Mouse (Mus musculus) heart, adult 9 months (tissue): ENCODE results near the gene Cux2.

Experiments used
- DNase-seq, 2 experiments: peaks; one replicate each; pipeline ENCODE4 v3.0.0; 2022; ENCODE audit warnings: low spot score in 2 of 2

The Cux2 gene

GRCm38 (mm10) chr5:121962974-121963373 is 86.9 kb downstream of the Cux2 start:
- no peak for DNase-seq

- DNase-seq = no peak
These were observed 87.5 kb downstream of the Cux2 start for GRCm38 (mm10) chr5:121962359-121962758.

- no peak for DNase-seq
These were observed 88.6 kb downstream of the Cux2 start for GRCm38 (mm10) chr5:121961256-121961655.

- DNase-seq = no peak
These were observed 90.2 kb downstream of the Cux2 start for GRCm38 (mm10) chr5:121959688-121960087.

GRCm38 (mm10) chr5:121958551-121958950 is 91.4 kb downstream of the Cux2 start:
- DNase-seq = no peak

- no peak for DNase-seq
These were observed 94.1 kb downstream of the Cux2 start for GRCm38 (mm10) chr5:121955806-121956205.

- DNase-seq = no peak
These were observed 99.7 kb downstream of the Cux2 start for GRCm38 (mm10) chr5:121950175-121950574.

GRCm38 (mm10) chr5:121949050-121949443 is 100.9 kb downstream of the Cux2 start:
- DNase-seq = no peak

- peak in 1 of 2 experiments; percentile 21 for DNase-seq
These were observed 101.4 kb downstream of the Cux2 start for GRCm38 (mm10) chr5:121948302-121949049.

GRCm38 (mm10) chr5:121946657-121947245 is 103.2 kb downstream of the Cux2 start:
- peak in 1 of 2 experiments; percentile 32 for DNase-seq

- peak in 1 of 2 experiments; percentile 47 for DNase-seq
These were observed 104.1 kb downstream of the Cux2 start for GRCm38 (mm10) chr5:121945819-121946218.

- DNase-seq = no peak
These were observed 105.7 kb downstream of the Cux2 start for GRCm38 (mm10) chr5:121944021-121944790.

- DNase-seq = no peak
These were observed 106.4 kb downstream of the Cux2 start for GRCm38 (mm10) chr5:121943472-121943871.

GRCm38 (mm10) chr5:121938065-121938849 is 111.6 kb downstream of the Cux2 start:
- DNase-seq = no peak

GRCm38 (mm10) chr5:121930261-121930660 is 119.6 kb downstream of the Cux2 start:
- DNase-seq = no peak

GRCm38 (mm10) chr5:121928362-121929000 is 121.4 kb downstream of the Cux2 start:
- no peak for DNase-seq

GRCm38 (mm10) chr5:121926543-121926814 is 123.4 kb downstream of the Cux2 start:
- no peak for DNase-seq

- DNase-seq = no peak
These were observed 124.0 kb downstream of the Cux2 start for GRCm38 (mm10) chr5:121925751-121926542.

GRCm38 (mm10) chr5:121925291-121925690 is 124.6 kb downstream of the Cux2 start:
- DNase-seq = no peak

- no peak for DNase-seq
These were observed 125.5 kb downstream of the Cux2 start for GRCm38 (mm10) chr5:121924423-121924822.
